ENCODE assay signal across 9 mouse cellular contexts in genomic region chr10:111636283-111636682, GRCm38 (mm10).
A peak's percentile ranks its signal among the peaks of the same experiment; 100 is the strongest.
DNase-seq lines count a peak whose midpoint lies in the region; TF ChIP-seq lines count a peak whose summit lies in the region.
"Had no signal": no experiment of that assay in that cellular context is flagged by ENCODE, and none has a peak within 500 bp of the region (broad histone marks: within the 10 kb centered on the region; RNA-seq: fewer than 3 reads in every experiment).

No protein-coding gene starts in this region.

- 54% methylated on average over 14 of the region's 14 CpGs for WGBS in heart, adult 2 months

- no peak for TF ChIP-seq POLR2A in heart, adult 2 months (IDR thresholded peaks at IDR 0.05; ENCODE audit: insufficient read depth, low read depth, low read length)

- no peaks in the 10 kb centered on the region for H3K36me3 ChIP-seq in heart, adult 2 months (ENCODE audit: control insufficient read depth, insufficient read depth, low read length)

- peak; percentile 9 to 40 for DNase-seq in heart, adult 2 months
- no peak for DNase-seq in heart, adult 11 months
- peak; percentile 38 for DNase-seq in CD4-positive helper T cell, adult 2 months (ENCODE audit: low read depth, low spot score)
- DNase-seq in c-Kit-positive CD71-negative TER-119-negative erythroid progenitor cells, embryonic 14.5 days (ENCODE audit: low read depth), result peak; percentile 13
- peak; percentile 6 for DNase-seq in spleen, adult 12 weeks (ENCODE audit: low spot score)
- DNase-seq in left cerebral cortex, adult 9 months (ENCODE audit: low spot score in 2 of 2), result no peak
- DNase-seq in frontal cortex, postnatal 14 days (ENCODE audit: low spot score in 2 of 2), result no peak
- no peak for DNase-seq in left cerebral cortex, adult 18-20 months (ENCODE audit: low spot score in 2 of 2)
- DNase-seq: heart, postnatal 14 days had no signal

- TF ChIP-seq EP300 in heart, adult 2 months (IDR thresholded peaks at IDR 0.05; ENCODE audit: insufficient read depth, low read depth, low read length), result no peak

- peak; percentile 49 for TF ChIP-seq CTCF in heart, adult 2 months (IDR thresholded peaks at IDR 0.05)

- H3K4me3 ChIP-seq in heart, adult 2 months, result no peak overlapping the region

- no peaks in the 10 kb centered on the region for H3K4me1 ChIP-seq in heart, adult 2 months (ENCODE audit: control insufficient read depth, insufficient read depth, low read length)

- H3K27me3 ChIP-seq in heart, adult 2 months (ENCODE audit: control insufficient read depth, insufficient read depth, low read length), result no peaks in the 10 kb centered on the region

- intact Hi-C loops in heart, adult 2 months (cut with DNase I), result no loop called here

- H3K27ac ChIP-seq in heart, adult 2 months, result no peak overlapping the region

- H3K9ac ChIP-seq in heart, adult 2 months (ENCODE audit: low read depth, low read length), result no peak overlapping the region

- no peaks in the 10 kb centered on the region for H3K79me2 ChIP-seq in heart, adult 2 months (replicated peaks; ENCODE audit: control insufficient read depth, insufficient read depth, low read length)

Comparison
In these comparisons a context has a peak if more than half of its experiments do, and no peak if none do; other contexts are left out.
1. DNase-seq: peak in heart, adult 2 months (2 of 2), CD4-positive helper T cell, adult 2 months (single experiment), c-Kit-positive CD71-negative TER-119-negative erythroid progenitor cells, embryonic 14.5 days (single experiment) and spleen, adult 12 weeks (single experiment); none in heart, adult 11 months (single experiment), left cerebral cortex, adult 9 months (0 of 2), frontal cortex, postnatal 14 days (0 of 2) and left cerebral cortex, adult 18-20 months (0 of 2).